Mouse (Mus musculus): ENCODE measurements around the gene Oxtr.

The Oxtr gene

GRCm38 (mm10) chr6:112489910-112490559 is at the start of gene Oxtr:
TSS of gene Oxtr (minus strand) at chr6:112489943.
- no peak for DNase-seq (ENCODE audit: low spot score)

DNA sequence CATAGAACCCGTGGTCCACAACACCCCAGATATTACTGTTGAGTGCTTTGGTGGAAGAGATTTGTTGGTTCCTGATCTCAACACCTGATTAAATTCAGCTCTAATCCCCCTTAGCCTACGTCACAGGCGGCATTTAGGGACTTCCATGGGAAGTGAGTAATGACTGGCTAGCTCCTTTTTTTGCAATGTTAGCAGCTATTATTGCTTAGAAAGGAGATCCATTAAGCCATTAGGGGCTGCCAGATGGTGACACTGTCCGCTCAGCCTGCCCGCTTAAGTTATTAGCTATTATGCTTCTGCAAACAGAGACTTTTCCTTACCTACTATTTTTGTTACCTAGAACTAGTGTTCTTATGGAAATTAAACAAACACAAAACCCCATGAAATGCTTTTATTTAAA is 35.7 kb upstream of the Oxtr start:
- no peak for DNase-seq (ENCODE audit: low spot score)

- no peak for DNase-seq (ENCODE audit: low spot score)
These were observed 34.7 kb upstream of the Oxtr start for GRCm38 (mm10) chr6:112524459-112524858.

DNA sequence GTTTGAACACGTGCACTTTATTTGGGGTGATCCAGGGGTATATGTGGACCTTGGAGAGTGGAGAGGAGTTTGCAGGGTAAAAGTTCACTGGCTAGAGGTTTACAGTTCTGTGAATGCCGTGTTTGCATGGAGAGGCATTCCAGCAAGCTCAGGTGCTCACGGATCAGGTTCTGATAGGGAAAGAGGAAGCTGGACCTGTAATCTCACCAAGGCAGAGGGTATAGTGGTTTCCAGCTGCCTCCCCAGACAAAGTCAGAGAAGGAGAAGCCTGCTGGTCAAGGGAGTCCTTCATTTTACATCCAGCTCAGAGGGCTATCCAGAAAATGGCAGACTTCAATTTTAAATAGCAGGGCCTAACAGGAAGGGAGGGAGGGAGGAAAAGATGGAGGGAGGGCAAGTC is 28.2 kb upstream of the Oxtr start:
- DNase-seq (ENCODE audit: low spot score) = no peak

DNA sequence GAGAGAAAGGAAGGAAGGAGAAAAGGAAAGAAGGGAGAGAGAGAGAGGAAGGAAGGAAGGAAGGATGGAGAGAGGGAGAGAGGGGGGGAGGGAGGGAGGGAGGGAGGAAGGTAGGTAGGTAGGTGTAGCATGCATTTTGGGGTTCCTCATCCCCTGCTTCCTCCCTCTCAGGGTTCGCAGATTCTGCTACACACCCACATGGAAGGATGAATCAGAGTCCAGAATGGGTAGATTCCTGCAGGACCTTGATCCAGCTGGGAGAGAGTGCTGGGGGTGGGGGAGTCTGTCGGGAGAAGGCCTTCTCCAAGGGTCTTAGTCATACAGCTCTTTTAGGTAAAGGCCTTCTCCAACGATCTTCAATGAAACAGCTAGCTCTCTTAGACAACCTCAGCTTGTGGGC is 27.8 kb upstream of the Oxtr start:
- no peak for DNase-seq (ENCODE audit: low spot score)

- no peak for DNase-seq (ENCODE audit: low spot score)
These were observed 26.8 kb upstream of the Oxtr start for GRCm38 (mm10) chr6:112516496-112516895.

- DNase-seq (ENCODE audit: low spot score) = no peak
These were observed 24.8 kb upstream of the Oxtr start for GRCm38 (mm10) chr6:112514591-112514990.

DNA sequence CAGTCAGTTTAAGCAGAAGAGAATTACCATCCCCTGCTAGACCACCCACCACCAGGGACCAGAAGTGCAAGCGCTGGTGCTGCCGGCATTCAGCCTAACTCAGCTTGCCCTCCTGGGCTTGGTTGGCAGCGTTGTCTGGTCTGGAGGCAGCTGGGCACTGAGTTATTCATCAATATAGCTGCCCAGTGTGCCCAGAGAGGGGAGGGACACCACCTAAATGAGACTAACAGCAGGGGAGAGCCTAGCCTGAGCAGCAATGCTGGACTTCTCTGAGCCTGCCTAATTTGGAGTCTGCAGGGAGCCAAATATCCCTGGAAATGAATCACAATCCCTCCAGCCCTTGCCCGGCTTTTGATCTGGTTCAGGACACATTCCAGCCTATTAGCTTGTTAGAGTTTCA is 20.6 kb upstream of the Oxtr start:
- no peak for DNase-seq (ENCODE audit: low spot score)

GRCm38 (mm10) chr6:112509590-112510131 is 19.9 kb upstream of the Oxtr start:
- DNase-seq (ENCODE audit: low spot score) = no peak

DNA sequence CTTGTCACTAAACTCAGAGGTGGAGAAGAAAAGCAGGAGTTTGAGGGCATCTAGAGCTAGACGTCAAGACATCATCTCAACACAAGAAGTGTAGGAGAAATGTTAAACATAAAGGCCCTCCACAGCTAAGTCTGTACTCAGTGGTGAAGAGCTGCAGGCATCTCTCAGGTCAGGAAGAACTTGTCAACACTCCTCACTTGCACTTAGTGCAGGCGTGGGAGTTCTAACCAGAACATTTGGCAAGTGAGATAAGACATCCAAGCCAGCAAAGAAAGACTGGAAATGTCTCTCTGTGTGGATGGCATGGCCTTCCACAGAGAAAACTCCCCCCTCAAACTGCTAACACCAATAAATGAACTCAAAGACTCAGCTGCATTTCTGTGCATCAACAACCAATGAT is 17.9 kb upstream of the Oxtr start:
- DNase-seq (ENCODE audit: low spot score) = no peak

GRCm38 (mm10) chr6:112501156-112501555 is 11.4 kb upstream of the Oxtr start:
- DNase-seq (ENCODE audit: low spot score) = no peak

- DNase-seq (ENCODE audit: low spot score) = no peak
These were observed 9.7 kb upstream of the Oxtr start for GRCm38 (mm10) chr6:112499456-112499855.

DNA sequence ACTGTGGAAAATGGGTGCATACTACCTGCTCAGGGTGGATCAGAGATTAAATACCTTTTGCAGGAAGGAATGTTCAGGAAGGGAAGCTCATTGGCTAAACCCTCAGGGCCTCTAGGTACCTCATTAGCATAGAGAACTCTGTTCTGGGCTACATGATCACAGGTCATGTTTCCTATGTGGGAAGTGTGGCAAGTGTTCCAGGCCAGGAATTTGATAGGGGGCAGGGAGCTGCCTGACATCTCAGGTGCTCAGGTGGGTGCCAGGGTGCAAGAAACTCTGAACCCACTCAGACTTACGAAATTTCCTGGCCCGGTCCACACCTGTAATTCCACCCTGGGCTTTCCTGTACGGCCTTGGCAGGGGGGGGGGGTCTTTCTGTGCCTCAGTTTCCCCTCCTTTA is 9.0 kb upstream of the Oxtr start:
- DNase-seq (ENCODE audit: low spot score) = no peak

GRCm38 (mm10) chr6:112497456-112497855 is 7.7 kb upstream of the Oxtr start:
- no peak for DNase-seq (ENCODE audit: low spot score)

GRCm38 (mm10) chr6:112496291-112497060 is 6.7 kb upstream of the Oxtr start:
- DNase-seq (ENCODE audit: low spot score) = no peak

- DNase-seq (ENCODE audit: low spot score) = no peak
These were observed 5.5 kb upstream of the Oxtr start for GRCm38 (mm10) chr6:112495219-112495618.

GRCm38 (mm10) chr6:112494620-112495081 is 4.9 kb upstream of the Oxtr start:
- no peak for DNase-seq (ENCODE audit: low spot score)

GRCm38 (mm10) chr6:112493371-112493770 is 3.6 kb upstream of the Oxtr start:
- no peak for DNase-seq (ENCODE audit: low spot score)

DNA sequence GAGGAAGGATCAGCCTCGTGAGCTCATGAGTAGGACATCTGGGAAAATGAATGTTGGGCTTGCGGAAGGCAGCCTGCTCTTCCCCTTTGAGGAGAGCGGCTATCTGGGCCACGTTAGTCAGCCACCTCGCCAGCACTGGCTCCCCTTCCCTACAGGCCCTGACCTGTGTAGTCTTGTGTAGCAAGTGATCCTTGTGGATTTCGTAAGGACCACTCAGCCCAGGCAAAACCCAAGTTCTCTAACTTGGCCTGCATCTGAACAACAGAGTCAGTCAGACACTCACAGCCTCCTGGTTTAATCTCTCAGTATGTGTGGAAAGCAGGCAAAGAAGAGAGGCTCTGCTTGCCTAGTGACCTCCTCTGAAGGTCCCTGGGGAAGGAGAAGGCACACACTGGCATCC is 2.9 kb upstream of the Oxtr start:
- DNase-seq (ENCODE audit: low spot score) = no peak

- no peak for DNase-seq (ENCODE audit: low spot score)
These were observed 1.8 kb upstream of the Oxtr start for GRCm38 (mm10) chr6:112491521-112491920.

- DNase-seq (ENCODE audit: low spot score) = peak; percentile 85
These were observed 991 bp upstream of the Oxtr start for GRCm38 (mm10) chr6:112490625-112491242.

DNA sequence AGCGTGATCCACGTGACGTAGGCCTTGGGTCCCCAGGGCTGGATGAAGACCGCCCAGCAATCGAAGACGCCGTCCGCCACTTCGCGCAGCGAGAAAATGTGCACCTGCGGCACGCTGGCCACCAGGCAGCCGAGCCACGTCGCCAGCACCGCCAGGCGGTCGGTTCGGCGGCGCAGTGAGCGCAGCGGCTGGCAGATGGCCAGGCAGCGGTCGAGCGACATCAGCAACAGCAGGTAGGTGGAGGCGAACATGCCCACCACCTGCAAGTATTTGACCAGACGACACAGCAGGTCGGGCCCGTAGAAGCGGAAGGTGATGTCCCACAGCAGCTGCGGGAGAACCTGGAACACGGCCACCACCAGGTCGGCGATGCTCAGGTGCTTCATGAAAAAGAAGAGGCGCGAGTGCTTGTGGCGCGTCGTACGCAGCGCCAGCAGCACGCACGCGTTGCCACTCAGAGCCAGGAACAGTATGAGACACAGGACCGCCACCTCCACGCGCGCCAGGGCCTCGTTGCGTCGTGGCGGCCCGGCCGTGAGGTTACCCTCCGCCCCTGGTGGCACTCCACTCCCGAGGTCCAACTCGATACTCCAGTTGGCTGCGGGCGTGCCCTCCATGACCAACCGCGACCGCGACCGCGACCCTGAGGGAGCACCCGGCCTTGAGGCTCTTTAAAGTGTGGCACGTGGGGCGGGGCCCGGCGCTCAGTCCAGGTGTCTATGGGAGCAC is 398 bp downstream of the Oxtr start:
- DNase-seq (ENCODE audit: low spot score) = no peak

All from urinary bladder, postnatal 25 days (tissue).